Mouse (Mus musculus) hindbrain, embryonic 10.5 days (tissue): Measurements from ENCODE around the gene Ppp1r12c. TPM values are rescaled to one million over a fixed set of nuclear protein-coding genes. Genes with fewer than 3 reads are reported as not detected.
"Not testable (repeated sequence)": the region's sequence is repeated elsewhere in the genome, so short reads cannot be mapped to it uniquely, and the experiment has no call there.

ENCODE experiments used
- DNase-seq: peaks from one replicate; pipeline ENCODE4 v3.0.0-alpha.2; 2017; ENCODE audit warnings: low spot score
- H3K27ac ChIP-seq: fragments of 300-500 bp; sonication (generic); 2 replicates; pipeline ENCODE4 v1.5.1; 2016; ENCODE audit warnings: mild to moderate bottlenecking, moderate library complexity
- H3K27me3 ChIP-seq: fragments of 300-500 bp; sonication (generic); 2 replicates; pipeline ENCODE4 v1.6.1; 2016; ENCODE audit warnings: mild to moderate bottlenecking; ENCODE audit not compliant: poor library complexity, insufficient read depth, severe bottlenecking
- H3K36me3 ChIP-seq: fragments of 300-500 bp; sonication (generic); 2 replicates; pipeline ENCODE4 v1.6.1; 2016; ENCODE audit warnings: mild to moderate bottlenecking, moderate library complexity
- H3K4me1 ChIP-seq: fragments of 300-500 bp; sonication (generic); replicated peaks from 2 replicates; pipeline ENCODE4 v1.6.1; 2016; ENCODE audit warnings: mild to moderate bottlenecking
- H3K4me3 ChIP-seq: fragments of 300-500 bp; sonication (generic); 2 replicates; pipeline ENCODE4 v1.5.1; 2016; ENCODE audit warnings: mild to moderate bottlenecking, moderate library complexity
- H3K9me3 ChIP-seq: fragments of 300-500 bp; sonication (generic); 2 replicates; pipeline ENCODE4 v1.6.1; 2016; ENCODE audit warnings: mild to moderate bottlenecking, moderate library complexity
- WGBS: fragments of 180-500 bp; shearing (Covaris S2); methylation state at CpG from one replicate; pipeline ENCODE4 v1.1.7; 2016; 5-methylcytosine and 5-hydroxymethylcytosine counted together
- polyA plus RNA-seq: library from polyadenylated mRNA; unstranded; fragments of >200 nt; fragmentation: Nextera tagmentation; extraction: Ambion mirVana; gene quantifications from 2 replicates; pipeline ENCODE4 v1.2.1, GENCODE M21; 2016

Ppp1r12c gene
- polyA plus RNA-seq, 1 experiment from 2014 or later: 45.8 TPM

DNA sequence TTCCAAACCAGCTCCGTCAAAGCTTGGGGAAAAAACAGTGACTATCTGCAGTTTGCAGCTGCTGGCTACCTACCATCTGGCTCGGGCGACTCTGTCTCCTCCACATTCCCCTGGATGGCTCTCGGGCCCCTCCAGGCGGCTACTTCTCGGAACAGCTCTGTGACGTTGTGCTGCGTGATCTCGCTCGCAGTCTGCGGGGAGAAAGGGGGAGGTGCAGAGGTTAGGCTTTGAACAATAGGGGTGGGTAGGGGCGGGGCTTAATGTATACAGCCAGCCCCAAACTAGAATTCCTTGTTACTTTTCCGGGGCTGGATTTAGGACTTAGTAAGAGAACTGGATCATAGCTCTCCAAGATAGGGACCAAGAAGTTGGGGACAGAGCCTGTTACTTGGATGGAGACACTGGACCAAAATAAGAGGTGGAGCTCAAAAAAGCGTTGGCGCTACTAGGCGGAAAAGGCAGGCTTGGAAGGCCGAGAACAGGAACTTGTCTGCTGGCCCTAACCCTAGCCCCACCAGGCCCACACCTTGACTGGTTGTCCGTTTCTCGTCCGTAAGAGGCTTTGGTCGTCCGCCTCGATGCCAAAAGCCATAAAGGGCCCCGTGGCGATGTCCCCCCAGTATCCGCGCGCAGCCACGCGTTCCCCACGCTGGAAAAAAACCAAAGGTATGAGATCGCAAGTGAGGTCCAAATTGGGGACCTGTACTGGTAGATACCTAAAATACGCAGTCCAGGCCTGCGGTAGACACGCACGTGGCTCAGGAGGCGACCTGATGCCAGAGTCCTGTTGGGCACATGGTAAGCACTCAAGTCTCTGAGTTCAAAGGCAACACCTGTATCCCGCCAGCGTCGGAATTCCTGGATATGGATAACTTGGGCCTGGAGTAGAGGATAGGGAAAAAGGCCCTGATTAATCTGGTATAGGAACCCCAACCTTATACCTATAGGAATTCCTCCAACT, 25.1 kb upstream of the Ppp1r12c start:
- Histone ChIP-seq H3K36me3 (no peaks in the 10 kb centered on the region), H3K4me3 (peak overlapping the region; percentile 50), H3K27me3 (peaks cover 48% of the 10 kb centered on the region), H3K27ac (peak overlapping the region; percentile 85), H3K4me1 (peaks cover 27% of the 10 kb centered on the region), H3K9me3 (no peaks in the 10 kb centered on the region)
- peak; percentile 92 for DNase-seq
- WGBS: 20% methylated on average over 40 of the region's 40 CpGs

DNA sequence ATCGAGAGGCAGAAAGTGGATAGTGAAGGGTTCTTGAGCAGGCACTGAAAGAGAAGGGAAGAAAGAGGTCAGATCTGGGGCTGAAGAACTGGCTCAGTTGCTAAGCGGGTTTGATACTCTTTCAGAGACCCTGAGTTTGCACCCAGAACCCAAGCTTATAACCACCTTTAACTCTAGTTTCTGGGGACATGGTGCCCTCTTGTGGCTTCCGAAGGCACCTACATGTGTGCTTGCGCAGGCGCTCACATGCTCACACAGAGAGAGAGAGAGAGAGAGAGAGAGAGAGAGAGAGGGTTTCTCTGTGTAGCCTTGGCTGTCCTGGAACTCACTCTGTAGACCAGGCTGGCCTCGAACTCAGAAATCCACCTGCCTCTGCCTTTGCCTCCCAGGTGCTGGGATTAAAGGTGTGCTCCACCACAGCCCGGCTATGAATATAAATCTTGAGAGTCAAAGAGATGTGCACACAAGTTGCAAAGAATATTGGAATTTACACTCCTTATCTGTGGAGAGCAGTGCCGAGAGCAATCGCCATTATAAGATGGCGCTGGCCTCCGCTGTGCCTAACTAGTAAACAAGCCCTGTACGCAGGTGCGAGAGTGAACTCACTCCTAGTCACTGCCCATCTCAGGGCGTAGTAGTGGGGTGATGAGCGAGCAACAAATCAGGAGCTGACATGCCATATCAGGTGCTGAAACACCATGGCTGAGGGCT, 22.9 kb upstream of the Ppp1r12c start, which contains the start of gene Tnni3:
TSS of gene Tnni3 (minus strand) at position 18 of the 711 bp plus-strand sequence.
- H3K36me3 ChIP-seq, H3K27ac ChIP-seq, H3K9me3 ChIP-seq, H3K4me3 ChIP-seq: not testable (repeated sequence)
- DNase-seq: peak; percentile 71
- H3K4me1 ChIP-seq: peaks cover 37% of the 10 kb centered on the region
- 73% methylated on average over 15 of the region's 15 CpGs for WGBS
- peaks cover 52% of the 10 kb centered on the region for H3K27me3 ChIP-seq

DNA sequence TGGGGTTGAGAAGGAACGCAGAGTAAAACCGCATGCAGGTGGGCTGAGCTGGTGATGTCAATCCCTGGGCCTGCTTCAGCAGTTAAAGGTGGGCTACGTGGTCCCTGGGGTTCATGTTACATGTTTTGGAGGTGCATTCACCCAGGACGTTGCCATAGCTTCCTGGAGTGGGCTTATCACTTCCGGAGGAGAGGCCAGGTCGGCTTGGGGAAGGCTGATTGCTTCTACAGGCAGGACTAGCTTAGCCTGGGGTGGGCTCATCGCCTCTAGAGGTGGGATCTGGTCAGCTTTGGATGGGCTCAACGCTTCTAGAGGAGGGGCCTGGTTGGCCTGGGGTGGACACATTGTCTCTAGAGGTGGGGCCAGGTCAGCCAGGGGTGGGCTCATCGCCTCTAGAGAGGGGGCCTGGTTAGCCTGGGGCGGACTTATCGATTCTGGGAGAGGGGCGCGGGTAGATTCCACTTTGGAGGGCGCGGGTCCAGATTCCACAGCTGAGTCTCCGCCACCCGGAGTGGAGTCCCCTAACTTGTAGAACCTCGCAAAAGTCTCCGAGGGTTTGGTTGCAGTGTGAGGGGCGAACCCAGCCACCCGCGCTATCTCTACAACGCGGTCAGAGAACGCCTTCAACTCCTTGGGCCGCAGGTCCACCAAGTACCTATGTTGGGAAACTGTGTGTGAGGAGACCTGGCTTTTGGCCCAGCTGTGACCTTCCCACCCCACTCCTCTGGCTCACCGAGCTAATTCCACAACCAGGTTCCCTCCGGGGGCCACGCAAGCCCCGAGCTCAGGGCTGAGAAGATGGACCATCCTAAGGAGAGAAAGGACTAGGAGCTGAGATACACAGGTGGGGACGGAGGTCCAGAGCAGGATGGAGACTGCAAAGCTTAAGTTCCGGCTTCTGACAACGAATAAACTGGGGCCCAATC, 22.0 kb upstream of the Ppp1r12c start:
- WGBS: 90% methylated on average over 33 of the region's 33 CpGs
- H3K27me3 ChIP-seq: peaks cover 46% of the 10 kb centered on the region
- no peaks in the 10 kb centered on the region for H3K36me3 ChIP-seq
- DNase-seq: no peak
- H3K4me1 ChIP-seq: peaks cover 37% of the 10 kb centered on the region
- no peak overlapping the region for H3K27ac ChIP-seq
- no peaks in the 10 kb centered on the region for H3K9me3 ChIP-seq
- H3K4me3 ChIP-seq: no peak overlapping the region

DNA sequence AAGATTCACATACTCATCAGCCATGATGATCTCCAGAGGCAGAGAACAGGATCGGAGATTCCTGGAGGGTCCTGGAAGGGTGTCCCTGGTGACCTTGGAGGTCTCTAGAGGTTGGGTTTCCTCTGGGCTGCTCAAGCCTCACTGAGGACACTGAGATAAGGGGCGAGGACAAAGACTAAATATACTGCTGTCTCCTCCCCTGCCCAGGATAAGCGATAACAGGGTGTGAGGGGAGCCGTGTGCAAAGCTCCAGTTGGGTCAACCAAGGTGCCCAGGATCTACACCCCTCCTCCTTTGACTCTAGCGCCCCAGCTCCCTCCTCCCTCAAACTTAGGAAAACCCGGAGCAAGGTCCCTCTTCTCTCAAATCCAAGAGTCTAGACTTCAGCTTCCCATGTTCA, 20.8 kb upstream of the Ppp1r12c start:
- H3K4me3 ChIP-seq: no peak overlapping the region
- no peaks in the 10 kb centered on the region for H3K36me3 ChIP-seq
- H3K27ac ChIP-seq: no peak overlapping the region
- H3K4me1 ChIP-seq: peaks cover 31% of the 10 kb centered on the region
- WGBS: 81% methylated on average over 6 of the region's 6 CpGs
- no peaks in the 10 kb centered on the region for H3K9me3 ChIP-seq
- DNase-seq: no peak
- peaks cover 34% of the 10 kb centered on the region for H3K27me3 ChIP-seq

DNA sequence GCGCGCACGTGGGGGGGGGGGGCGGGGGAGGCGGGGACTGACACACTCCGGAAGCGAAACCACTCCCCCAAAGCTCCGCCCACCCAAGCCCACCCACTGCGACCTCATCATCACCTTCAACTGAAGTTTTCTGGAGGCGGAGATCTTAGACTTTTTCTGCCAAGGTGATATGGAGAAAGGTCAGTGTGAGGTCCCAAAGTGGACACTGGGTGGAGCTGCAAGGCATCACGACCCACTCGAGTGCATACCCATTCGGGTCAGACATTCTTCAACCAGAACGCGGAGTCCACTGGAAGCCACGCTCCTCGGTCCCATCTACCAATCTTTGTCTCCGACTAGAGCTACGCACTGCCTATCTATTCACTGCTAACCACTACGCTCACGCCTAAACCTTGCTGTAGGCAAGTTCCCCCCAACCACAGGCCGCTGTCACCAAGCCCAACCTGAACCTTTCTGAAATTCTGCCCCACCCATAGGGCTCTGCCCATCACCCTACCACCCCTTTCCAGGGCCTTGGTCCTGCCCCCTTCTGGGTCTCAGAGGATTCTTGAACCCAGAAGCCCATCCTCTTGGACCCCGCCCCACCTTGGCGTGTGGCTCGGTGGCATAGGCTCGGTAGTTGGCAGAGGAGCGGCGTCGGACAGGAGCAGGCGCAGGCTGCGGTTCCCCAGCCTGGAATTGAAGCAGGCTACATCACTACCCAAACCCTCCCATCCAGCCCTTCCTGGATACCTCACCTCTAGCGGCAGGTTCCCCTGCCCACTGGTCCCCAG, 19.9 kb upstream of the Ppp1r12c start:
- Histone ChIP-seq H3K4me3 (peak overlapping the region; percentile 41), H3K36me3 (no peaks in the 10 kb centered on the region), H3K4me1 (peaks cover 26% of the 10 kb centered on the region), H3K27me3 (peaks cover 27% of the 10 kb centered on the region), H3K9me3 (no peaks in the 10 kb centered on the region), H3K27ac (no peak overlapping the region)
- no peak for DNase-seq
- 33% methylated on average over 32 of the region's 32 CpGs for WGBS

DNA sequence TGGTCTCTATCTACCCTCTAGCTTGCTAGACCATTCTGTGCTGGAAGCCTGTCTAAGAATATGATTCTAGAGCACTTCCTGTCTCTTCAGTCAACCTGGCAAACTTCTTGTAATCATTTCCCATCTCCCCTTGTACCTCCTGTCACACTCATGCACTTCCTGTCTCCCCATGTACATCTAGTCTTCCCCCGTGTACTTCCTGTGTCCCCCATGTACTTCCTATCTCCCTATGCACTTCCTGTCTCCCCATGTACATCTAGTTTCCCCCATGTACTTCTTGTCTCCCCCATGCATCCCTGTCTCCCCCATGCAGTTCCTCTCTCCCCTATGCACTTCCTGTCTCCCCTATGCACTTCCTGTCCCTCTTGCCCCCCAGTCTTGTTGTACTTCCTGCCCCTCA, 17.0 kb upstream of the Ppp1r12c start:
- H3K27ac ChIP-seq: no peak overlapping the region
- peaks cover 27% of the 10 kb centered on the region for H3K27me3 ChIP-seq
- WGBS: 90% methylated on average over 1 of the region's 1 CpGs
- no peaks in the 10 kb centered on the region for H3K9me3 ChIP-seq
- H3K4me1 ChIP-seq: peaks cover 35% of the 10 kb centered on the region
- no peaks in the 10 kb centered on the region for H3K36me3 ChIP-seq
- DNase-seq: no peak
- H3K4me3 ChIP-seq: no peak overlapping the region

DNA sequence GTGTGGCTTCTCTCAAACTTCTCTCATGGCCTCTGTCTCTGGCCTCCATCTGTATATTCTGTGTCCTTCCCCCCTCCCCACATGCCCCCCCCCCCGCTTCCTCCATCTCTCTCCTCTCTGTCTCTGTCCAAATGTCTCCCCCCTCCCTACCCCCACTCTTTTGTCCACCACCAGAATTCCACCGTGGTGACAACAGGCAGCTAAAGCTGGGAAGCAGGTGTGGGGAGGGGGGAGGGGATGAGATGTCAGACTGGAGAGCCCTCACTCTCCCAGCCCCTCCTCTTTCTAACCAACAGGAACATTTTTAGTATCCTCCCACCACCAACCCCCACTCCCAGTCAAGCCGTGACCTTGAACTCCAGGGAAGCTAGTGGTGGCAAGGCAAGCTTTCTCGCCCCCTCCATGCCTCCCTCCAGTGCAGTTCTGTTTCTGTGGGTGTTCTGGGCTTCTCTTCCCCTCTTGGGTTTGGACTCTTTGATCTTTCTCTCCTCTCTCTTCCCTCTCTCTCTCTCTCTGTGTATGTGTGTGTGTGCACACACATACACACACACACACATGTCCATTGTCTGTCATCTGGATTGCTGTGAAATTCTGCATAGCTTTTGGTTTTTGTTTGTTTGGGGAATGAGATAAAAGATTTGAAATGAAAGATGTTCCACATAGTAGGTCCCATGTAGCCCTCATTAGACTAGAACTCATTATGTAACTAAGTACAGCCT, 15.0 kb upstream of the Ppp1r12c start, which contains the start of gene Tnnt1:
TSS of gene Tnnt1 (minus strand) at position 51 of the 719 bp plus-strand sequence.
- H3K9me3 ChIP-seq: no peaks in the 10 kb centered on the region
- DNase-seq: peak; percentile 42
- 21% methylated on average over 4 of the region's 4 CpGs for WGBS
- H3K27me3 ChIP-seq: peaks cover 21% of the 10 kb centered on the region
- peaks cover 32% of the 10 kb centered on the region for H3K4me1 ChIP-seq
- no peak within 1 kb of the TSS for H3K4me3 ChIP-seq
- peak within 1 kb of the TSS; percentile 62 for H3K27ac ChIP-seq
- H3K36me3 ChIP-seq: no peaks in the 10 kb centered on the region

DNA sequence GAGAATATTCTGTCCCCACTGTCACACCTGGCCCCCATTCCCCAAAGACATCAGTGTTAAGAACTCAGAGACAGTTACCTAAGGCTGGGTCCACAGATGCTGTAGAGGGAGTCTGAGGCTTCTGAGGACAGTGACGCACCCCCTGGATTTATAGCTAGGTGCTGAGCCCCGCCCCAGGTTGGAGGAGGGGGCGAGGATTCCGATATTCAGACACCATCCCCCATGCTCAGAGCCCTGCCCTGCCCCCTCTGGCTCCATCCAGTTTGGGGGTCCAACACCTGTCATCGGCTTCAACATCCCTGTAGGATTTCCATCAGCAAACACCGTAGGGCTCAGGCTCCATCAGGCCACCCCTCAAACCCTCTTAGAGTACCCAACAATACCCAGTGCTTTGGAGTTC, 14.4 kb upstream of the Ppp1r12c start:
- no peaks in the 10 kb centered on the region for H3K36me3 ChIP-seq
- H3K9me3 ChIP-seq: no peaks in the 10 kb centered on the region
- H3K27ac ChIP-seq: peak overlapping the region; percentile 62
- no peak for DNase-seq
- H3K4me3 ChIP-seq: no peak overlapping the region
- WGBS: 67% methylated on average over 6 of the region's 6 CpGs
- peaks cover 26% of the 10 kb centered on the region for H3K4me1 ChIP-seq
- H3K27me3 ChIP-seq: peaks cover 16% of the 10 kb centered on the region

DNA sequence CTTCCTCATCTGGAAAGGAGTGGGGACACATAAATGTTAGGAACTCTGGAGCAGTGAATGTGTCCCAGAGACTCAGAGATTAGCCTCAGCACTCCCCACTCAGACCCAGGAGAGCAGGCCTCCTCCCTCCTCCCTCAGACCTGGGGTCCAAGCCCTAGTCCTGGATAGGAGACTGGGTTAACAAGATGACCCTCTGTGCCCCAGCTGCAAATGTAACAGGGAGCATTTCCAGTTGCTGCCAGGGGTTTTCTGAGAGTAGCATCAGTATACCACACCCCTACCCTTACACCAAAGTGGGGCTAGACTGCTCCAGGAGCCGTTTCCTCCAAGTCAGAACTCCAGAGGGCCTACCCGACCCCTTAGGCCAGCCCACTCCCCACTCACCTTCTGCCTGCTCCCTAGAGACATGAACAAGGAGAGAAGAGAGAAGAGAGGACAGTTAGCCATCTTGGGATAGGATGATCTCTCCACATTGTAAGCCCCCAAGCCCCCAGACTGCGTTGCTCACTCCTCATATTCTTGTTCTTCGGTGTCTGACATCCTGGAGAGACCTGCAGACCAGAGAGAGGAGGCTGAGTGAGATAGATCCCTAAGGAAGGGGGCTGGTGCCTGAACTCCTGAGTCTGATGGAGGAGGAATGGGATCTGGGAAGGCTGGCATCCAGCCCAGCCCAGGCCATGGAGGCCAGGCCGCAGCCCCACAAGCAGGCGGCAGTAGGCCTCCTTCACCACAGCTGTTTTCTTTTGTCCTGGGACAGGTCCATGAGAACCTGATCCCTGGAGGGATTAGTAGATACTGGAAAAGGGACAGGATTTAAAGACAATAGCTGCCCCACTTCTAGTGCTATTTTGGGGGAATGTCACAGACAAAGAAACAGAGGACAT, 12.6 kb upstream of the Ppp1r12c start:
- Histone ChIP-seq H3K27ac (0 out of 2 replicates have a peak overlapping the region, but pooled peaks have one; percentile 1), H3K27me3 (peaks cover 10% of the 10 kb centered on the region; the same call in 1 of the 2 replicates), H3K9me3 (no peaks in the 10 kb centered on the region), H3K36me3 (no peaks in the 10 kb centered on the region), H3K4me1 (peaks cover 32% of the 10 kb centered on the region), H3K4me3 (no peak overlapping the region)
- DNase-seq: no peak
- 65% methylated on average over 6 of the region's 6 CpGs for WGBS

DNA sequence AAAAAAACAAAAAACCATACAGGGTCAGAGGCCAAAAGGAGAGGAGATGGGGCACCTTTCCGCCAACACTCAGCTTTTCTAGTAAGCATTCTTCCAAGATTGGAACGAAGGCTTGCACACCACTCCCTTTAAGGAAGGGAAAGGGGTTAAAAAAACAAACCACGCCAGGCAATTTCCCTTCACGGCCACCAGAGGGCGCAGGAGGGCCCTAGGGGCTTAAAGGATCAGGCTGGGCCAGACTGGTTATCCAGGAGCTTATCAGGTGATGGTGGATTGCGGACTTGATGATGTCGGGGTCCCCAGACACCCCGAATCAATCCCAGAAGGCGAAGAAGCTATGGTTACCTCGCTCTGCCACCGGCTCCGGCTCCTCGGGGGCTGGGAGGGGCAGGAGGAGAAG, 11.8 kb upstream of the Ppp1r12c start:
- Histone ChIP-seq H3K27me3 (peaks cover 16% of the 10 kb centered on the region), H3K9me3 (peaks cover 2% of the 10 kb centered on the region; the same call in 1 of the 2 replicates), H3K4me3 (no peak overlapping the region), H3K36me3 (no peaks in the 10 kb centered on the region), H3K27ac (no peak overlapping the region), H3K4me1 (peaks cover 32% of the 10 kb centered on the region)
- peak; percentile 47 for DNase-seq
- WGBS: 34% methylated on average over 13 of the region's 13 CpGs
